Mouse (Mus musculus): ENCODE results near the gene Ptpn4.

Ptpn4 gene

GRCm38 (mm10) chr1:119640006-119640405, 197.4 kb downstream of the Ptpn4 start:
- DNase-seq: no peak

- no peak for DNase-seq
These were observed 200.0 kb downstream of the Ptpn4 start for GRCm38 (mm10) chr1:119637188-119638023.

GRCm38 (mm10) chr1:119634746-119635145, 202.7 kb downstream of the Ptpn4 start:
- DNase-seq: no peak

- no peak for DNase-seq
These were observed 207.0 kb downstream of the Ptpn4 start for GRCm38 (mm10) chr1:119630428-119630827.

- no peak for DNase-seq
These were observed 210.6 kb downstream of the Ptpn4 start for GRCm38 (mm10) chr1:119626837-119627236.

- DNase-seq: no peak
These were observed 213.0 kb downstream of the Ptpn4 start for GRCm38 (mm10) chr1:119624444-119624843.

- no peak for DNase-seq
These were observed 232.0 kb downstream of the Ptpn4 start for GRCm38 (mm10) chr1:119605396-119605795.

All from cerebellum, adult 18-20 months (tissue).